Mouse (Mus musculus) ovary, postnatal 36 days (tissue): ENCODE measurements around the gene Lama4.

Source experiments
- DNase-seq: peaks from one replicate; pipeline ENCODE4 v3.0.0; 2022; ENCODE audit warnings: low spot score, mixed read lengths

The Lama4 gene

DNA sequence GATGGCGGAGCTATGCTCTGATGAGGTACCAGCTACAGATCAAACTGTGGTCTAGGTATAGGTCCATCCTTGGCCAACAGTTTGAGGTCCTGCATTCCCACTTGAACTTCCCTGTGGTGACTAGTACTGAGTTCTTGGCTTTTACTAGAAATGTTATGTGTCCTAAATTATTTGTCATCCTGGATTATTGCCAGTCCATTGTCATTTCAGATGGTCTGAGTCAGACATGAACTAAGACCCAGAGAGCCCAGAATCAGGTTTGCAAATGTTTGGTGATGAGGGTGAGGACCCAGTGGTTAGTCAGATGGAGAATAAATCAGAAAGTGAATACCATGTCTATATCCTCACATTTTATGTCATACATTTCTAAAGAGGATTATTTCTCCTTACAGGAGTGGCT, 192.0 kb downstream of the Lama4 start:
- no peak for DNase-seq

- no peak for DNase-seq
Measured at GRCm38 (mm10) chr10:39158306-39158705, 193.0 kb downstream of the Lama4 start.
